Mouse (Mus musculus): ENCODE data around the gene Smad3.
A peak's percentile ranks its signal among the peaks of the same experiment; 100 is the strongest.

Gene Smad3

GRCm38 (mm10) chr9:63633334-63633733, 124.5 kb downstream of the Smad3 start:
- DNase-seq (ENCODE audit: inconsistent ontology term) = no peak

GRCm38 (mm10) chr9:63632924-63633323, 124.9 kb downstream of the Smad3 start:
- no peak for DNase-seq (ENCODE audit: inconsistent ontology term)

DNA sequence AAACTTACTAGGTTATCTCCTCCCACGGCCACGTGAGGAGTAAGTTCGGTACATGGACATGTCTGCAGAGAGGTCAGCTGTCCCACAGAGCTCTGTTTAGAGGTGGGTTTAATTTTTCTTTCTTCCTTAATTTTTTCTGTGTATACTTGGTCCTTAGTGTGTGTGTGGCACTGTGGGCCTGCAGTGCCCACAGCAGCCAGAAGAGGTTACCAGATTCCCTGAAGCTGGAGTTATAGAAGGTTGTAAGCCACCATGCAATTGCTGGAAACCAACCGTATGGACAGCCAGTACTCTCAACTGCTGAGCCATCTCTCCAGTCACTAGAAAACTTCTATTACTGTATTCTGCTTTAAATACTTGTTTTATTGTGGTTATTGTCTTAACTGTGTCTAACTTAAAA, 125.7 kb downstream of the Smad3 start:
- no peak for DNase-seq (ENCODE audit: inconsistent ontology term)

DNA sequence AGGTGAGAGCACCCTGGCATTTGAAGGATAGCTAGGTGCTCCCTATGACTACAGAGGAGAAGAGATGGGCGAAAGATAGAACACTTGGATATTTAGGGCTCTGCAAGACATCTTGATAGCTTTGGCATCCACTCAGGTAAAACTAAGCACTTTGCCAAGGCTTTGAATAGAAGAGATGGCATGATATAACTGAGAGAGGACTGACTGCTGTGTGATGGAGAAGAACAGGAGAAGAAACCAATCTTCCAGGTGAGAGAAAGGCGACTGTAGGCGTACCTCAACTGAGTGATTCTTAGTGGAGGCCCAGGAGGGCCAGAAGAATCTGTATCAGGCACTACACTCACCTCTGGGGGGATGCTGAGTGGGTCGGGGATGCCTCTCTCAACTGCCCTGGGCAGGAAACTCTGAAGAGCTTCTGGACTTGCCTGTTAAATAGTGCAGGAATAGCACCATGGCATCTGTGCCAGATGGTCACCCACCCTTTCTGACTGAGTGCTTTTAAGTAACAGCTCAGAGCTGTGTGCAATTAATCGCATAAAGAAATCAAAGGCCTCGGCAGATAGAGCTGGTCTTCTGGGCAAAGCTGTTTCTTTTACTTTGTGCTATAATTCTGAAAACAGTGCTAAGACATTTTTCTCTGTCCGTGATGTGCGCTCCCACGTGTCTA, 132.6 kb downstream of the Smad3 start:
- DNase-seq (ENCODE audit: inconsistent ontology term) = no peak

- no peak for DNase-seq (ENCODE audit: inconsistent ontology term)
Measured at GRCm38 (mm10) chr9:63623895-63624569, 133.8 kb downstream of the Smad3 start.

DNA sequence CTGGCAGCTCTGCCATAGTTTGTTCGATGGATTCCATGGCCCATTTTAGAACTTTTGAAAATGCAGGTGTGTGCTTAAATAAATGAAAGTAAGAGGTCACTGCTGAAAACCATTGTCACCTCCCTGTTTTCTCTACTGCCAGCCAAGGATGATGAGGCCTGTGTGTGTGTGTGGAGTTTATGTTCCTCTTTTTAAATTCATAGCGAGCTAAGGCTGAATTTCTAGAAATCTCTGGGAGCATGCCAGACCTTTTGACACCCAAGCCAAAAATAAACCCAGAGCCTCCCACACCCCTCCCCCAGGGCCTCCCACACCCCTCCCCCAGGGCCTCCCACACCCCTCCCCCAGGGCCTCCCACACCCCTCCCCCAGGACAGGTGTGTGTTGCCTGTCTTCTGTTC, 139.8 kb downstream of the Smad3 start:
- no peak for DNase-seq (ENCODE audit: inconsistent ontology term)

DNA sequence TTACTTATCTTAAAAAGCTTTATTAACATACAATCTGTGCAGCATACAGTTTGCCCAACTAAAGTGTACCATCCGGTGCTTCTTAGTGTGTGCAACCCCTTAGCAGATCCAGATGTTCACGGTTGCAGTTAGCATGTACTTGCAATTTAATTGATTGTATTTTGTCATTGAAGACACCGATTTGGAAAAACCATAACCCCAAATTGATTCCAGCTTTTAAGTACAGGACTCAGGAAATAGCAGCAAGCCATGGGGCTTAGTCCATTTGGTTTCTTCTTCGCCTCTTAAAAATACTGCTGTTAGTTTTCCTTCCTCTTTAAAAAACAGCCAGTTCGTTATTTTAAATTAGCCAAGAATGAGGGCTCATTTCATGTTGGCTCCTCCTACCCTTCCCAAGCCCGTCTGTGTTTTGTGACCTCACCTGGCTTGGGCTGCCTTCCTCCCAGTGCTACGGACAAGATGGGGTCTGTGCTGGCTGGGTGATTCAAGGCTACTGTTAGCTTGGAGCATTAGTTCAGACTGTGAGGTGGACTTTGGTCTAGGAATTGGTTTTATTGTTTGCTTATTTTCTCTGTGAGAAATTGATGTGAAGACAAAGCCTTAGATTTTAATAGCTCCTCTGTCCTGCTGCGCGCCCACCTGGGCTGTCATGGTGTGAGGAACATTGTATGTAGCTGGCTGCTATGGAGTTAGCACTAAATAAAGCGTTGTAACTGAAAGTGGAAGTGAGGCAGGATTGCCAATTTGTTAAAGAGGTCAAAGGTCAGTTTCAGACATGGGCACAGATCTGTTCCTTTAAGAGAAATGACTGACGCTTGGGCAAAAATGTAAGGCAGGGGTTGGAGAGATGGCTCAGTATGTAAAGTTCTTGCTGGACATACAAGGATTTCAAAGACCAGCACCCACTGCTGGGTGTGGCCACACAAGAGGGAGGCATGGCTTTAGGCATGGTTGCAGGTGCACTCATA, 143.5 kb downstream of the Smad3 start:
- no peak for DNase-seq (ENCODE audit: inconsistent ontology term)

- no peak for DNase-seq (ENCODE audit: inconsistent ontology term)
Measured at GRCm38 (mm10) chr9:63613569-63613968, 144.2 kb downstream of the Smad3 start.

DNA sequence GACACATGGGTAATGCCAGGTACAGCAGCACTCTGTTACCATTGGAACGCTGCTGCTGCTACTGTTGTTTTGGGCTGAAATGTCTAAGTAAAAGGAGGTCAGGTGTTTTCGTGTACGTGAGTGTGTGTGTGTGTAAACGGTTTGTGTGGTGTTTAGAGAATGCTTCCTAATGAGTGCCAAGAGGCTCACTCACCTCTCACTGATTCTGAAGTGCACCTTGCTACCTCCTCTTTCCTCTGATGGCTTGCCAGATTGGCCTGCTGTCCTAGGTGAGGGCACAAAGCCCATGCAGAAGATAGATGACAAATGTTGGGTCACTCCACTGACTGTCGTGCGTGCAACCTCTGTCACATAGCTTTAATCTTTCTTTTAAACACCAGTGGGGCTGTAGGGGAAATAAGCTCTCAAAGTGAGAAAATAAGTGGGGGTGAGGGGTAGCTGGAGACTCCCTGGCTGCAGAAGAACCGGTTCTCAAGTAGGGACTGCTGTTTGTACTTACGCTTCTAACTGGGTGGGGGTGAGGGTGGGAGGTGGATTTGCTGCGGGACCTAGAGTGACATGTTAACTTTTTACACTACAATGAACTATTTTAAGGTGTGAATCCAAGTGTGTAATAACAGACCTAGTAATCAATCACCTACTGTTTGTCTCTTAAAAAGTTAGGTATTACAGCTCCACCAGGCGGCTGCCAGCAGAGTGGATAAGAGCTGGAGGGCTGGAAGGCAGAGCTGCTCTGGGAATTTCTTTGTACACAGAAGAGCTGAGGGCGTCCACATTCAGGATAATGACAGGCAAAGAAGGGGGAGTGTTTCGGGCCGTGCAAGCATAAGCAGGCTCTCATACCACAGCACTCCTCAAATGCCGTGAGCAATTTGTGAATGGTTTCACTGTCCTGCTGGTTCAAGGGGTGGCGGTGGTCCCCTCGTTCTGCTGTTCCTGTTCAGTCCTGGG, 145.0 kb downstream of the Smad3 start:
- DNase-seq (ENCODE audit: inconsistent ontology term) = peak; percentile 69

DNA sequence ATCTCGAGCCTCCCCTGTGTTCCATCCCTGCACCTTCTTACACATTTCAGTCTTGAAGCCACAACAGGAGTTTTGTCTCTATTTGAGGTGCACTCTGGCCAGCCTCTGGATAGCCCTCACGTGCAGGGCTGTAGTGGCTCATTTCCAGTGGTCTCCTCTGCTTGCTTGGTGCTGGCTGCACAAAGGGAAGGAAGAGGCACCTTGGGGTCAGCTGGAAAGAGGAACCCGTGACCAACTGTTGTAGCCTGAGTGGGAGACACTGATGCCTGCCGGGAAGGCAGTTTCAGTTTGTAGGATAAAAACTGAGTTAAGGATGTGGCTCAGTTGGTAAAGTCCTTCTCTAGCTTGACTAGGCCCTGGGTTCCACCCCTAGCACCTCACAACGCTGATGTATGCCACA, 145.8 kb downstream of the Smad3 start:
- no peak for DNase-seq (ENCODE audit: inconsistent ontology term)

DNA sequence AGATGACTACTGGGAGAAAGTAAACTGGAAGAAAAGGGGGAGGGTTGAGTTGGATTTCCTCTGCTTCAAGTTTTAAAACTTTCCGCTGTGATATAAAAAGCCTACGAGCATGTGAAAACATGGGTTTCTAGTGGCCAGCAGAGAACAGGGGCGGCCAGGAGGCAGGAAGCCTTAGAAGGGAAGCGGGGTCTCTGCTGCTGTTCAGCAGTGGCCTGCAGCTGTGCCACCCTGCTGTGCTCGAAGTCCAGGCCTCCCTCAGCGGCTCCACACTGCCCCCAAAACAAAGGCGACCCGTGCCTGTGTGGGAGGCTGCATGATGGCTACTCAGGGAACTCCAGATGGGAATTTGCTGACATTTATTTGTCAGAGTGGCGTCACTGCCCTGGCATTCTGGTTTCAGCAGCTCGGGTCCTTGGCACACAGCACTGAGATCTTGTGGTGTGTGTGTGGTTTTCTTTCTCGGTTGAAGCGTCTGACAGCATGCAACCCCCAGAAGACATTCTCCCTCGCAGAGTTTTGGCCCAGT, 146.9 kb downstream of the Smad3 start:
- DNase-seq (ENCODE audit: inconsistent ontology term) = peak; percentile 93

GRCm38 (mm10) chr9:63610231-63610630, 147.6 kb downstream of the Smad3 start:
- DNase-seq (ENCODE audit: inconsistent ontology term) = no peak

- DNase-seq (ENCODE audit: inconsistent ontology term) = no peak
Measured at GRCm38 (mm10) chr9:63609776-63610175, 148.0 kb downstream of the Smad3 start.

GRCm38 (mm10) chr9:63609246-63609645, 148.5 kb downstream of the Smad3 start:
- DNase-seq (ENCODE audit: inconsistent ontology term) = no peak

- DNase-seq (ENCODE audit: inconsistent ontology term) = no peak
Measured at GRCm38 (mm10) chr9:63608006-63608405, 149.8 kb downstream of the Smad3 start.

GRCm38 (mm10) chr9:63606594-63606993, 151.2 kb downstream of the Smad3 start:
- DNase-seq (ENCODE audit: inconsistent ontology term) = no peak

DNA sequence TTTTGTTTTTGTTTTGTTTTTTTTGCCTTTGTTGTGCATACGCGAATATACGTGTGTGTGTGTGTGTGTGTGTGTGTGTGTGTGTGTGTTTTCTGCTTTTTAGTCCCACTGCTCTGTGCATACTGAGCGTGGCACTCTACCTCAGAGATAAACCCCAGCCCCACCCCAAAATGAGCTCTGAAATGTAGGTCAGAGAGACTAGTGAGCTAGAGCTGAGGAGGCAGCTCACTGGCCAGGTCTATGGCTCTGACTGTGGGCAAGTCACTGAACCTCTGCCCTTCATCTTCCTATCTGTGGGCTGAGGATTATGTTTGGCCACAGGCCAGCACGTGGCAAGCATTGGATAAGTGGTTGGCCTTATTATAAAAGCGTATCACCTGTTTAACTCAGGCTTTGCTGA, 153.9 kb downstream of the Smad3 start:
- DNase-seq (ENCODE audit: inconsistent ontology term) = no peak

DNA sequence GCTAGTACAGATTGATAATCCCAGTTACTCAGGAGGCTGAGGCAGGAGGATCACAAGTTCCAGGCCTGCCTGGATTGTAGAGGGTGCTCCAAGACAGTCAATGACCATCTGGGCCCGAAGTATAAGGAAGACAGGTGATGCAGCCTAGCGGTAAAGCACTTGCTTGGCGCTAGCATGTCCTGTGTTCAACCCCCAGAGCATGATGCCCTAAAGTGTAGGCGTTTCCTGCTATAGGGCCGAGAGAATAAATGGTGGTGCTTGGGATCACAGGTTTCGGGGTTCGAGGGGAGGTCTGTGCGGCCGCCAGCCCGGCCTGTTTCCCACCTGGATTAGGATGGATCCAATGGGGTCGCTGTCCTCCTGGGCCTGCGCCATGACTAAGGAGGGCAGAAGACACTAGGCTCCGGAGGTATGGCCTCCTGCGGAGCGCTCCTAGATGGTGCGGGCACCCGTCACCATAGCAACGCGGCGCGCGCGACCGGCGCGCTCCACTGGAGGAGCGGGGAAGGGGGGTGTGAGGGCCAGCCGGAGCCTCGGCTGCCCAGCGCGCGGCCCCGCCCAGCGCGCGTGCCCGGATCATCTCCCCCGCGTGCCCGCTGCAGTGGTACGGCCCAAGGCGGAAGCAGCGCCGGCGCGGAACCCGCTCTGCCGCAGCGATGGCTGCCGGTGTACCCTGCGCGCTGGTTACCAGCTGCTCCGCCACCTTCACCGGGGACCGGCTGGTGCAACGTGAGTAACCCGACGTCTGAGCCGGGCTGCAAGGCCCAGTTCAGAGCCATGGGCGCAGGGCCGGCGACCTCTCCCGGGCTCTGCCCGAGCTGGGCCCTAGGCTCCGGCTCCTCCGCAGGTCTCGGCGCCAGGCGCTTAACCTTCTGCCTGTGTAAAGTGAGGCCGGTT, 155.5 kb downstream of the Smad3 start, which contains the start of the genes Iqch and Aagab:
Gene Iqch, minus strand, starts transcription at position 451 of the 897 bp plus-strand sequence.
Gene Aagab, plus strand, starts transcription at position 618 of the 897 bp plus-strand sequence.
- peak; percentile 97 for DNase-seq (ENCODE audit: inconsistent ontology term)
